Mouse (Mus musculus) T-helper 2 cell (primary cell): ENCODE measurements around the gene Melk.

Experiments used
- in situ Hi-C: fragments of 300-600 bp; cut with MboI, MseI; formaldehyde crosslinking; loops from one replicate; pipeline ENCODE4 v1.15.1; 2025; ENCODE audit warnings: high pct_unique_total_duplicates

Melk gene

DNA sequence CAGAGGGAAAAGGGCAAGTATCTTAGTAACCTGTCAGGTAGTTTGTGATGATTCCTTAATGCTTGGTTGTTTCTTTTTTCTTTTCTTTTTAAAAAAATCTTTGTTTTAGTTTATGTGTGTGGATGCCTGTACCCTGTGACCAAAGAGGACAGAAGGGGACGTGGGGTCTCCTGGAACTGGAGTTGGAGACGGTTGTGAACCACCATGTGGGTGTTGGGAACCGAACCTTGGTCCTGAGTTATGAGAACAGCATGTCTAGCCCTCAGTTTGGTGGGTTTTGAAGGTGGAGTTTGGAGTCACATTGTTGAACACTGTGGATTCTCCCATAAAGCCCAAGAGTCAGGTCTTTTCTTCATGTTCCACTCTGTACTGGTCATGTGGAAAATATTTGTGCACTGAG is 26.0 kb downstream of the Melk start:
- in situ Hi-C loops = no loop called here

DNA sequence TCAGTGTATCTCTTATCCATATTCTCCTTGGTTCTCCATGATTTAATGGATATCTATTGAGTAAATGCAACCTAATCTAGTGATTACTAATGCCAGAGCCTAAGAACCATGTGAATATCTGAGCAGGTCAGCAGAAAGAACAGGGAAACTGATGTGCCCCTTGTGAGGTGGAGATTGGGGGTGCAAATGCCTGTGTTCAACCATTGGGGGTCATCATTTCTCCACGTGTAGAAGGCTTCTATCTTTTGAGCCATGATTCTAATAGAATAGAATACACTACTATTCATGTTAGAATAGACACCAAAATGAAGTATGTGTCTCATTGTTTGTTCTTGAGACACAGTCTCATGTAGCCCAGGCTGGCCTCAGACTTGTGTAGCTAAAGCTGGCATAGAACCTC is 27.3 kb downstream of the Melk start:
- in situ Hi-C loops = no loop called here

DNA sequence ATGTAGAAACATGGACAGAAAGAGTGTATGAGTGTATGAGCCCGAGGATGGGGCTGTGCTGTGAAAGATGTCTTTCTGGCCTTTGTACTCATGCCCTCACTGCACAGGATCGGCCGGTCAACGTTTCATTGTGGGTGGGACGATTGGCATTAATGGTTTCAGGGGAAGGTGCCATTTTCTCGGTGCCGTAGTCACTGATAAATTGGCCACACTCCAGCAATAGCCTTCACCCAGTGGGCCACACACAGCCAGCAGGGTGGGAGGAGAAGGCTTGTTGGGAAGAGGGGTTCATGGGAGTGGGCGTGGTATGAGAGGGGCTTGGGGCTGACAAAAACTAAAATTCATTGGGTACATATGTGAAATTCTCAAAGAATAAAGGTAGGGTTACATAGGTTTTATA is 34.3 kb downstream of the Melk start:
- in situ Hi-C loops = no loop called here

DNA sequence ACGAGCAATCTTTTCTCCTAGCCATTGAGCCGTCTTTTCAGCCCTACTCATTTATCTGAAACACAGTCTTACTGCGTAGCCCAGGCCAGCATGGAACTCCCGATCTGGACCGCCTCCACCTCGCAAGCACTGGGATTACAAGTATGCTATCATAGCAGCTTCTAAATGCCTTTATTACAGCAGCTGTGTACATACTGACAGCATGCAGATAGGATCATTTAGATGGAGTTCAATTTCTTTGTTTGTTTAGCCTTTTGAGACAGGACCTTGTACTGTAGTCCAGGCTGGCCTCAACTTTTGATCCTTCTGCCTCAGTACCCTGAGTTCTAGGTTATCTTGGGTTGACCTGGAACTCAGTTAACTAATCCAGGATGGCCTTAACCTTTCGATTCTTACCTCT is 61.0 kb downstream of the Melk start:
- in situ Hi-C loops = no loop called here

DNA sequence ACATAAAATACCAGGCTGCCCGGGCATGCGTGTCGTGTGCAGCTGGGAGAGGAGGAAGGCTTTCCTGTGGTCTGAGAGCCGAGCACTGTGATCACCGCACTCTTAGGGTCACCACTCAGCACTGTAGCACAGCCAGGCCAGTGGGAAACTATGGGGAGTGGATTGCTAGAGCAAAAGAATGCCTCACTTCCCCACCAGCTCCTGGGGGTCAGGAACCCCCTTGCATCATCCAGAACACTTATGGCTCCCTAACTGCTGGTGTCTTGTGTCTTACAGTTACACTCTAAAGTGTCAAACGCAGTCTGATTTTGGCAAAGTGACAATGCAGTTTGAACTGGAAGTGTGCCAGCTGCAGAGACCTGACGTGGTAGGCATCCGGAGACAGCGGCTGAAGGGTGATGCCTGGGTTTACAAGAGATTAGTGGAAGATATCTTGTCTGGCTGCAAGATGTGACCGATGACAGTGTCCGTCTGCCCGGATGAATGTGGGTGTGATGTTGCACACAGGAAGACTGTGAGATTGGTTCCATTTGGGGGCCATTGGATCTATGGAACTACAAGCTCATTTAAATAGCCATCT is 62.8 kb downstream of the Melk start:
- in situ Hi-C loops = no loop called here

DNA sequence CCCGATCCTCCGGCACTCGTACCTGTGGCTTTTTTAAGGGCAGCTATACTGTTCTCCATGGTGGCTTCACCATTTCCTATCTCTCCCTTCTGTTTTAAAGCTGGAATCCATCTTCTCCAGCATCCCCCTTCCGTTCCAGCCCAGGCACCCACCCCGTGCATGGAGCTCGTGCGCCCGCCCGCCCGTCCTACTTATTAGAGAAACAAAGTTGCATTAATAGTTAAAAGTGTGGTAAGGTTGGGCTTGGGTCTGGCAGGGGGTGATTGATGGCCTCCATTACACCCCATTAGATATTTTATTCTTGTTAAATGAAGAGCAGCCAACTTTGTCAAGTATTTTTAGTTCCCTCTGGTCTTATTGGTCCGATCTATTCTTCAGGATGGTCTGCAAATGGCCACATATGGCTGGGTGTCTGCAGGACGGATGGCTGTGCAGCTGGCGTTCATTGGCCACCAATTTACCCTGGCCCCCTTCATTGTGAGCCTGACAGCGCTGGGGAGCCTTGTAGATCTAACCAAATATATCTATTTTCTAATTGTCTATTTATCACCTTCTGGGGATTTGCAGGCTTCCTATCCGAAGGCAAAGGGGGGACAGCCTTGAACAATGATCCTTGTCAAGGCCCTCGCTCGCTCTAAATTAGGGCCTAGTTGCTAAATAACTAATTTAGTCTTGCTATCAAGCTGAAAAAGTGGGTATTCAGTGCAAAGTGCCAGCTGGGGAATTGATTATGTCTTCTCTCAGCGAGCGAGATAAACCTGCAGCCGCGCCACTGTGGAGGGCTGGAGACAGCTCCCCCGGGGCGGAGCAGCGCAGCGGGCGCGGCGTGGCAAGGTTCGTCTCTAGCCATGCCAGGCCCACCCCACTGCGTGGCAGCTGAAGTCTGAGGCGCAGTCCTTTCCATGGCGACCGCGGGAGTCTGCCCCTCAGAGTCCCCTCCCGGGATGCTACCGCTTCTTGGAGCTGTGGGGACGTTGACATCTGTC is 91.8 kb downstream of the Melk start:
- in situ Hi-C loops = no loop called here

DNA sequence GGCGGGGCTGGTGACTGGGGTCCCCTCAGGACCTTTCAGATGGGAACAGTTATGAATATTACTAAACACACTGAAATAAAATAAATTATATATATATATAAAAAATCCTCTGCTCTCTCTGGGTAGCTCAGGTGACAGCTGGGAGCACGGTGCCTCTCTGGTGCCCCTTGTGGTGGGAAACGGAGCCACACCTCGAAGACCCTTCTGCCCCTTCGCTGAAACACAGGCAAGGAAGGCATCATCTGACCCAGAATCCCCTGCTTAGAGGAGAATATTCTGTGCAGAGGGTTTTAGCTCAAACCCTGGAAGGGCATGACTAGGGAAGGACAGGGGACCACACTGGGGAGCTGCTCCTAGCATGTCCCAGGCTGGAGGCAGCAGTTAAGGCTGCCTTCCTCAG is 101.9 kb downstream of the Melk start:
- in situ Hi-C loops = no loop called here

DNA sequence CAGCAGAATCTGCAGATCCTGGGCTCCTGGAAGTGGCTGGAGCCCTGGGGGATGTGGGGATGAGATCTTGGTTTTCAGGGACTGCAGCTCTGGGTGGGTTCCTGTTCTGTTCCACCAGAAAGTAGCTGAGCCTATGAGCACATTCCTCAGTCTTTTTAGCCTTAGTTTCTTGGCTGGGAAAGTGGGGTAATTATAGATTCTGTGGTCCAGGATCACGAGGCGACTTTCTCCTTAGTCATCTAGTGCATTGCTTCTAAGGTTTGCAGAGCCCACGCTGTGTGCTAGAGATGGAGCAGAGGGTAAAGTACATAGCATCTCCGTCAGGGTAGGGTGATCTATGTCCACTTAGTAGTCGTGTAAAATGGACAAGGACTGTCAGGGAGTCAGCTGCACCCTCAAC is 103.8 kb downstream of the Melk start:
- in situ Hi-C loops = no loop called here
